Mouse (Mus musculus) hindbrain, embryonic 12.5 days (tissue): ENCODE measurements at regions not wholly inside any gene's neighbourhood (a gene's known extent, or its start where the extent isn't known, plus 50 kb on each side); places are given as distances from the start of the nearest gene placed in this dataset.

Experiments used
- ATAC-seq: fragments of 200-750 bp; cut with Nextera tagmentation; 2 replicates; pipeline ENCODE4 v1.8.0; 2017; ENCODE audit warnings: moderate TSS enrichment; ENCODE audit not compliant: low FRiP score
- H3K27ac ChIP-seq: fragments of 300-500 bp; sonication (generic); 2 replicates; pipeline ENCODE4 v1.5.1; 2016; ENCODE audit warnings: mild to moderate bottlenecking
- H3K27me3 ChIP-seq: fragments of 300-500 bp; sonication (generic); 2 replicates; pipeline ENCODE4 v1.6.1; 2016; ENCODE audit warnings: mild to moderate bottlenecking
- H3K36me3 ChIP-seq: fragments of 300-500 bp; sonication (generic); 2 replicates; pipeline ENCODE4 v1.6.1; 2016; ENCODE audit warnings: mild to moderate bottlenecking
- H3K4me1 ChIP-seq: fragments of 300-500 bp; sonication (generic); 2 replicates; pipeline ENCODE4 v1.6.1; 2016
- H3K4me2 ChIP-seq: fragments of 300-500 bp; sonication (generic); replicated peaks from 2 replicates; pipeline ENCODE4 v1.6.1; 2016; ENCODE audit warnings: mild to moderate bottlenecking
- H3K4me3 ChIP-seq: fragments of 300-500 bp; sonication (generic); 2 replicates; pipeline ENCODE4 v1.5.1; 2016; ENCODE audit warnings: mild to moderate bottlenecking
- H3K9ac ChIP-seq: fragments of 300-500 bp; sonication (generic); 2 replicates; pipeline ENCODE4 v1.6.1; 2016; ENCODE audit warnings: mild to moderate bottlenecking, moderate library complexity
- H3K9me3 ChIP-seq: fragments of 300-500 bp; sonication (generic); replicated peaks from 2 replicates; pipeline ENCODE4 v1.6.1; 2016; ENCODE audit warnings: mild to moderate bottlenecking
- WGBS: fragments of 180-500 bp; shearing (Covaris S2); methylation state at CpG from one replicate; pipeline ENCODE4 v1.1.7; 2016; 5-methylcytosine and 5-hydroxymethylcytosine counted together

DNA sequence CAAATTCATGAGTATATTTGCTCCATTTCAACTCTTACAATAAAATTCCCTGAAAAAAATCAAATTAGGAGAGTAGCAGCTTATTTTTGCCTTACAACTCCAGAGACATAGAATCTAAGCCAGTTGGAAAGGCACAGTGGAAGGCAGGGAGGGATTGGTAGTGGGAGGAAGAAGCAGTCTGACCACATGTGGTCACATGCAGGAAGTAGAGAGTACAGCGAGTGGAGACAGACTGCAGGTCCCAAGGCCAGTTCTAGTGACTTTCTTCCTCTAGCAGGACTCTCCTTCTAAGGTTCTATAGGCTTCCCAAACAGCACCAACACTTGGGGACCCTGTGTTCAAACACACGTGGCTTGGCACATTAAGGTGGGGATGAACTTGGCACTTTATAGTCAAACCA is 245.6 kb upstream of the Adgrl4 start:
- H3K4me3 ChIP-seq = no peak overlapping the region
- H3K4me1 ChIP-seq = no peaks in the 10 kb centered on the region
- H3K27ac ChIP-seq = no peak overlapping the region
- ATAC-seq = no peak
- no peak overlapping the region for H3K4me2 ChIP-seq
- no peak overlapping the region for H3K9ac ChIP-seq
- 80% methylated on average over 2 of the region's 2 CpGs for WGBS
- no peaks in the 10 kb centered on the region for H3K9me3 ChIP-seq
- no peaks in the 10 kb centered on the region for H3K36me3 ChIP-seq
- H3K27me3 ChIP-seq = no peaks in the 10 kb centered on the region

- no peak for ATAC-seq
- no peak overlapping the region for H3K4me2 ChIP-seq
- 92% methylated on average over 4 of the region's 4 CpGs for WGBS
Observed at GRCm38 (mm10) chr3:151210978-151211377, 226.7 kb upstream of the Adgrl4 start.

DNA sequence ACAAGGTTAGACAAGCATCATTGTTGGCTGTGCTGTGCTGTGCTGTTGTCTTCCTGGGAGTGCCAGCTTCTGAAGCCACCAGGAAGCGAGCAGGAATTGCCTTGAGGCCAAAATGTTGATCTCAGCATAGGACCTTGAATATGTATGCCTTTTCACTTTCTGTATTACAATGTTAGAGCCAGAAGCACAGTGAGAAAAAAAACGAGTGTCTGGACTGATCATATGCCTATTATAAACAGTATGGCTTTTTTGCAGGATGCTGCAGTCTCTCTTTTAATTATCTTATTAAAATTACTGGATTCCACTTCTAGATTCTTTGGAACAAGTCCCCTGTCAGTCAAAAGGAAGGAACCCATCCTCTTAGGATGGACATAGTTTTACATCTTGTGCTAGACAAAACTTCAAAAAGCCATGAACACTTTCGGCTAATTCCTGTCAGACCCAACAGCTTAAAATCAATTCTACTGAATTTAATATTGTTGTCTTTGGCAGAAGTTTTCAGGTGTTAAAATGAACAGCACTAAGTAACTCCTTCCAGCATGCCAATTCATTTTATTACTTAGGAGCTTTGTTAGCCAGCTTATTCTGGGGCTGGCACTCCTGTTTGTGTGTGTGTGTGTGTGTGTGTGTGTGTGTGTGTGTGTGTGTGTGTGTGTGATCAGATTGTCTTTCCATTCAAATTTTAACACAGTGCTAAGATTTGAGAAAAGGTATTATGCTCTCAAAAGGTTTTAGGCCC is 220.8 kb upstream of the Adgrl4 start:
- no peak overlapping the region for H3K27ac ChIP-seq
- no peaks in the 10 kb centered on the region for H3K36me3 ChIP-seq
- H3K4me1 ChIP-seq = no peaks in the 10 kb centered on the region
- H3K27me3 ChIP-seq = no peaks in the 10 kb centered on the region
- no peaks in the 10 kb centered on the region for H3K9me3 ChIP-seq
- H3K4me3 ChIP-seq = no peak overlapping the region
- no peak overlapping the region for H3K9ac ChIP-seq
- ATAC-seq = no peak
- WGBS = 74% methylated on average over 3 of the region's 3 CpGs
- no peak overlapping the region for H3K4me2 ChIP-seq

More at GRCm38 (mm10) chr3:151210978-151211377, 226.7 kb upstream of the Adgrl4 start:
- no peaks in the 10 kb centered on the region for H3K27me3 ChIP-seq
- H3K4me3 ChIP-seq = no peak overlapping the region
- no peaks in the 10 kb centered on the region for H3K9me3 ChIP-seq
- H3K36me3 ChIP-seq = no peaks in the 10 kb centered on the region
- H3K4me1 ChIP-seq = no peaks in the 10 kb centered on the region
- no peak overlapping the region for H3K27ac ChIP-seq
- no peak overlapping the region for H3K9ac ChIP-seq

- Histone ChIP-seq H3K9ac (no peak overlapping the region), H3K9me3 (no peaks in the 10 kb centered on the region), H3K36me3 (no peaks in the 10 kb centered on the region), H3K4me3 (no peak overlapping the region), H3K27ac (no peak overlapping the region), H3K4me2 (no peak overlapping the region), H3K27me3 (no peaks in the 10 kb centered on the region), H3K4me1 (no peaks in the 10 kb centered on the region)
- WGBS = 12% methylated on average over 3 of the region's 3 CpGs
- peak; percentile 32; the same call in 1 of the 2 replicates for ATAC-seq
Observed at GRCm38 (mm10) chr3:151222407-151222806, 215.3 kb upstream of the Adgrl4 start.

GRCm38 (mm10) chr3:151252458-151252857 is 185.2 kb upstream of the Adgrl4 start:
- no peaks in the 10 kb centered on the region for H3K36me3 ChIP-seq
- 77% methylated on average over 2 of the region's 2 CpGs for WGBS

GRCm38 (mm10) chr3:151262821-151263220 is 174.9 kb upstream of the Adgrl4 start:
- 76% methylated on average over 3 of the region's 3 CpGs for WGBS
- H3K9ac ChIP-seq = no peak overlapping the region
- no peaks in the 10 kb centered on the region for H3K36me3 ChIP-seq
- ATAC-seq = no peak
- no peaks in the 10 kb centered on the region for H3K9me3 ChIP-seq
- H3K4me1 ChIP-seq = no peaks in the 10 kb centered on the region
- H3K4me2 ChIP-seq = no peak overlapping the region
- H3K4me3 ChIP-seq = no peak overlapping the region
- no peak overlapping the region for H3K27ac ChIP-seq
- H3K27me3 ChIP-seq = no peaks in the 10 kb centered on the region

More at GRCm38 (mm10) chr3:151252458-151252857, 185.2 kb upstream of the Adgrl4 start:
- no peak for ATAC-seq
- Histone ChIP-seq H3K9me3 (no peaks in the 10 kb centered on the region), H3K27me3 (no peaks in the 10 kb centered on the region), H3K4me3 (no peak overlapping the region), H3K4me2 (no peak overlapping the region), H3K9ac (no peak overlapping the region), H3K4me1 (no peaks in the 10 kb centered on the region), H3K27ac (no peak overlapping the region)

DNA sequence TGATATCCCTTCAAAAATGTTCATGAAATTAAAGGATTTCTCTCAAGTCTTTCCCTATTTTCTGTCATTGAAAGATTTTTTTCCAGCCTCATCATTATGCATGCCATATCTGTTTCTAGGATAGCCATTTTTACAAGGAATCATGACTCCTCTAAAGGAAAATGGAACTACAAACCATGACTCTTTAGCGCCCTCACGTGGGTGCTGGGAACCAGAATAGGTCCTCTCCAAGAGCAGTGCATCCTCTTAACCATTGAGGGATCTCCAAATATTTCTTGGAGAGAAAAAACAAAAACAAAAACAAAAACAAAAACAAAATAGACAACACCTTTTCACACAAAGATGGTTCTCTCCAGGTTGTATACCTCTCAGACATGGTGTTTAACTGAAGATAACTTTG is 172.0 kb upstream of the Adgrl4 start:
- Histone ChIP-seq H3K4me1 (no peaks in the 10 kb centered on the region), H3K9ac (no peak overlapping the region), H3K27ac (no peak overlapping the region), H3K9me3 (no peaks in the 10 kb centered on the region), H3K36me3 (no peaks in the 10 kb centered on the region), H3K27me3 (no peaks in the 10 kb centered on the region), H3K4me3 (no peak overlapping the region), H3K4me2 (no peak overlapping the region)
- ATAC-seq = no peak
- 21% methylated on average over 2 of the region's 2 CpGs for WGBS

DNA sequence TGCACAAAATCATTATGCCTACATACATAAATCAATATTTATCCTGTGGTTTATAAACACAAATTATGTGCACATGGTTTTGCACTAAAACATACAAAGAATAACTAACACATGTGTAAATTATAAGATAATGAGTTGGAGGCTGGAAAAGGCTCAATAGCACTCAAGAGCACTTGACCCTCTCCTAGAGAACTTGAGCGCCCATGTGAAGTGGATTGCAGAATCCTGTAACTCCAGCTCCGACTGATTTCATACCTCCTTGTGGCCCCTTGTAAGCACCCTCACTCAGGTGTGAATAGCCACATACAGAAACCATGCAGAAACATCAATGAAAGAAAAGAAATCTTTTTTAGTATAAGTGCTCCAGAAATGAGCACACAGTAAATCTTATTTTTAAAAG is 168.2 kb upstream of the Adgrl4 start:
- WGBS = 79% methylated on average over 2 of the region's 2 CpGs
- ATAC-seq = no peak
- H3K4me3 ChIP-seq = no peak overlapping the region

GRCm38 (mm10) chr3:151283829-151284228 is 153.9 kb upstream of the Adgrl4 start:
- ATAC-seq = no peak
- no peak overlapping the region for H3K4me2 ChIP-seq
- H3K9me3 ChIP-seq = no peaks in the 10 kb centered on the region
- no peaks in the 10 kb centered on the region for H3K36me3 ChIP-seq
- no peaks in the 10 kb centered on the region for H3K4me1 ChIP-seq
- WGBS = 89% methylated on average over 1 of the region's 1 CpGs
- H3K27me3 ChIP-seq = no peaks in the 10 kb centered on the region
- no peak overlapping the region for H3K27ac ChIP-seq
- H3K9ac ChIP-seq = no peak overlapping the region
- no peak overlapping the region for H3K4me3 ChIP-seq

More for the DNA sequence above, 168.2 kb upstream of the Adgrl4 start:
- Histone ChIP-seq H3K27ac (no peak overlapping the region), H3K9me3 (no peaks in the 10 kb centered on the region), H3K9ac (no peak overlapping the region), H3K4me1 (no peaks in the 10 kb centered on the region), H3K36me3 (no peaks in the 10 kb centered on the region), H3K27me3 (no peaks in the 10 kb centered on the region), H3K4me2 (no peak overlapping the region)

DNA sequence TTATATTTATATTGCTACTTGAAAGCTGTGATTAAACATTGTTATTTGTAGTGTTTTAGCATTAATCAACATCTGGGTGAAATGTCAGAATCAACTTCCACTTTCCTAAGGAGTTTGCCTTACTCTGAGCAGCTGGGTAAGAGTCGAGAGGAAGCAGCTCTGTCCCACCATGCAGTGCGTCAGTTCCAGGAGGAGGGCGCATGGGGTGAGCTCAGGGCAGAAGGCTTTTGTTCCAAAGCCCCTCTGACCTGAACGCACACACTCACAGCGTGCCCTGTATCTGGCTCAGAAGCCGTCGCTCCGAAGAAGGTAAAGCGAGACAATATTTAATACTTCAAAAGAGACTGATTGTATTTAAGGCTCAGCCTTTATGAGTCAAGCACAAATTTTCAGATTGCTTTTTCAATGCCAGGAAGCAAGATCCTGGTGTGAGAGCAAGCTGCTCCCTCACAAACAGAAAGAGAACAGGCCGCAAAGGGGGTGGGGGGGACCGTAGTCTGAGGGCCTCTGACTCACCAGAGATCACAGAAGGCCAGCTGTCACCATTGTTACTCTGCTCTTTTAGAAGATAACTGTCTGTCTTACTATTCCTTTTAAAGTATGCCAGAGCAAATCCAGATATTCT is 143.6 kb upstream of the Adgrl4 start:
- peak overlapping the region; percentile 24; the same call in 1 of the 2 replicates for H3K9ac ChIP-seq
- H3K4me2 ChIP-seq = 0 out of 2 replicates have a peak overlapping the region, but pooled peaks have one; percentile 6
- 15% methylated on average over 11 of the region's 11 CpGs for whole genome bisulfite sequencing
- no peaks in the 10 kb centered on the region for H3K36me3 ChIP-seq
- no peak overlapping the region for H3K4me3 ChIP-seq
- ATAC-seq = peak; percentile 91
- H3K9me3 ChIP-seq = no peaks in the 10 kb centered on the region
- H3K4me1 ChIP-seq = peaks cover 2% of the 10 kb centered on the region; the same call in 1 of the 2 replicates
- H3K27ac ChIP-seq = no peak overlapping the region
- no peaks in the 10 kb centered on the region for H3K27me3 ChIP-seq

DNA sequence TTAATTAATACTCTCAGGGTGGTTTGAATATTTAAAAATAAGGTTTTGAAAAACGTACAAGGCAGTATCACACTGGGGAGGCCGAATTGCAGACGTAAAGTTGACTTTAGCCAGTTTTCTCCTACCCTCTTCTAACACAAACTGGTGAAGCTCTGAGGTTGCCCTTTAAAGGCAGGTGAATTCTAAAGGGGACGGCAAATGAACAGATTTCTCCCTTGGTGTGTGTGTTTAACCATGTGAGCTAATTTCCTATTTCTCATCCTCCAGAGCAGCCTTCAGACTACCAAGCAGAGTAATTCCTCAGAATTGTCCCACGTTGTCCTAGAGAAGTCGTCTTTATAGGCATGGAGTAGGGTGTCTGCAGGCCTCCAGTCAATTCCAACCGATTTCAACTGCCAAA is 143.1 kb upstream of the Adgrl4 start:
- Histone ChIP-seq H3K9ac (0 out of 2 replicates have a peak overlapping the region, but pooled peaks have one; percentile 24), H3K9me3 (no peaks in the 10 kb centered on the region), H3K27me3 (no peaks in the 10 kb centered on the region), H3K4me1 (peaks cover 2% of the 10 kb centered on the region; the same call in 1 of the 2 replicates), H3K4me2 (no peak overlapping the region), H3K4me3 (no peak overlapping the region), H3K27ac (no peak overlapping the region), H3K36me3 (no peaks in the 10 kb centered on the region)
- 72% methylated on average over 7 of the region's 7 CpGs for WGBS
- ATAC-seq = no peak

GRCm38 (mm10) chr3:151295027-151295426 is 142.7 kb upstream of the Adgrl4 start:
- Histone ChIP-seq H3K4me1 (peaks cover 2% of the 10 kb centered on the region; the same call in 1 of the 2 replicates), H3K27ac (no peak overlapping the region), H3K9ac (no peak overlapping the region), H3K27me3 (no peaks in the 10 kb centered on the region), H3K36me3 (no peaks in the 10 kb centered on the region), H3K4me2 (no peak overlapping the region), H3K9me3 (no peaks in the 10 kb centered on the region), H3K4me3 (no peak overlapping the region)
- ATAC-seq = no peak
- 75% methylated on average over 9 of the region's 9 CpGs for WGBS

- WGBS = 63% methylated on average over 2 of the region's 2 CpGs
- no peak overlapping the region for H3K4me2 ChIP-seq
- peaks cover 2% of the 10 kb centered on the region; the same call in 1 of the 2 replicates for H3K4me1 ChIP-seq
- no peak overlapping the region for H3K4me3 ChIP-seq
- no peak overlapping the region for H3K27ac ChIP-seq
- H3K9me3 ChIP-seq = no peaks in the 10 kb centered on the region
- H3K9ac ChIP-seq = no peak overlapping the region
- no peak for ATAC-seq
- H3K36me3 ChIP-seq = no peaks in the 10 kb centered on the region
- H3K27me3 ChIP-seq = no peaks in the 10 kb centered on the region
Observed at GRCm38 (mm10) chr3:151298325-151298724, 139.4 kb upstream of the Adgrl4 start.
